Mouse (Mus musculus): ENCODE results near the gene Adamts17.

GRCm38 (mm10) chr7:66810436-66810835 is 29.1 kb upstream of the Adamts17 start:
- no peak for TF ChIP-seq POLR2A (IDR thresholded peaks at IDR 0.05; ENCODE audit: control insufficient read depth in 1 of 2, insufficient read depth in 1 of 2, low read depth in 1 of 2, low read length in 2 of 2, poor library complexity in 1 of 2)
- TF ChIP-seq MEF2A (IDR thresholded peaks at IDR 0.05; ENCODE audit: extremely low read depth, insufficient replicate concordance, low read depth, low read length, poor library complexity, severe bottlenecking): no peak
- TF ChIP-seq CTCF (IDR thresholded peaks at IDR 0.05 in 2 of 3, conservative IDR thresholded peaks at IDR 0.05 in 1 of 3; ENCODE audit: control insufficient read depth in 1 of 3, insufficient read depth in 1 of 3, low read depth in 2 of 3, low read length in 3 of 3, poor library complexity in 1 of 3, severe bottlenecking in 1 of 3): no peak
- no peak for TF ChIP-seq SIN3A (IDR thresholded peaks at IDR 0.05; ENCODE audit: low read length)
- no peak for TF ChIP-seq SMC3 (IDR thresholded peaks at IDR 0.05; ENCODE audit: low read depth, low read length)
- no peak for TF ChIP-seq RAD21 (IDR thresholded peaks at IDR 0.05; ENCODE audit: low read depth, low read length)
- no peak for TF ChIP-seq EP300 (IDR thresholded peaks at IDR 0.05; ENCODE audit: low read depth in 1 of 2, low read length in 2 of 2)
- no peak for TF ChIP-seq ZMIZ1 (IDR thresholded peaks at IDR 0.05; ENCODE audit: low read depth, low read length)
- TF ChIP-seq TCF12 (IDR thresholded peaks at IDR 0.05; ENCODE audit: low read depth, low read length): no peak
- TF ChIP-seq MXI1 (IDR thresholded peaks at IDR 0.05; ENCODE audit: low read depth, low read length): no peak
- no peak for TF ChIP-seq USF2 (IDR thresholded peaks at IDR 0.05; ENCODE audit: borderline replicate concordance in 1 of 2, insufficient read depth in 1 of 2, low read depth in 1 of 2, low read length in 2 of 2)
- no peak for TF ChIP-seq MAZ (IDR thresholded peaks at IDR 0.05; ENCODE audit: low read depth, low read length)

All from MEL (cell line).